Mouse (Mus musculus) megakaryocyte, adult 5-6 weeks (primary cell): ENCODE data around the gene Brms1l. TPM values are rescaled to one million over a fixed set of nuclear protein-coding genes. Genes with fewer than 3 reads are reported as not detected.

ENCODE experiments used
- ATAC-seq: 2 replicates; pipeline ENCODE4 v1.8.0; 2016; ENCODE audit warnings: mild to moderate bottlenecking, inconsistent platforms; ENCODE audit not compliant: poor library complexity, severe bottlenecking
- total RNA-seq, 2 experiments: library from RNA; stranded (forward) in 1 of 2; stranded (reverse) in 1 of 2; fragments of 153-499, 151-499 nt in 1 of 2; fragments of 221-1000, 200-1000 nt in 1 of 2; gene quantifications; 2 replicates each; pipeline versions ENCODE4 v1.2.3 to v1.2.4; 2015 to 2017

Gene Brms1l
- total RNA-seq, 2 experiments from 2014 or later: 12.8 to 13.8 TPM

GRCm38 (mm10) chr12:55859409-55860349 is 23.6 kb downstream of the Brms1l start:
- ATAC-seq: no peak

- ATAC-seq: no peak
Measured at GRCm38 (mm10) chr12:55860631-55861030, 24.5 kb downstream of the Brms1l start.

- ATAC-seq: no peak
Measured at GRCm38 (mm10) chr12:55867738-55868137, 31.6 kb downstream of the Brms1l start.

GRCm38 (mm10) chr12:55869622-55870322 is 33.6 kb downstream of the Brms1l start:
- peak; percentile 63 for ATAC-seq

- ATAC-seq: no peak
Measured at GRCm38 (mm10) chr12:55885449-55885848, 49.3 kb downstream of the Brms1l start.

GRCm38 (mm10) chr12:55888570-55888969 is 52.4 kb downstream of the Brms1l start:
- ATAC-seq: no peak

- ATAC-seq: no peak
Measured at GRCm38 (mm10) chr12:55904801-55905200, 68.7 kb downstream of the Brms1l start.

GRCm38 (mm10) chr12:55912138-55912537 is 76.0 kb downstream of the Brms1l start:
- ATAC-seq: no peak

GRCm38 (mm10) chr12:55913201-55913600 is 77.1 kb downstream of the Brms1l start:
- no peak for ATAC-seq

- ATAC-seq: no peak
Measured at GRCm38 (mm10) chr12:55916250-55916649, 80.1 kb downstream of the Brms1l start.

- ATAC-seq: no peak
Measured at GRCm38 (mm10) chr12:55917020-55917419, 80.9 kb downstream of the Brms1l start.

Other genes with a start within 250 kb of the Brms1l start
- gene Insm2, start 236.9 kb upstream of the Brms1l start, total RNA-seq (2015): not detected in 2 replicates
- gene Insm2, start 236.9 kb upstream of the Brms1l start, total RNA-seq (2017): not detected in 2 replicates
- 33.7 and 39.3 TPM in 2 replicates for gene Ralgapa1, start 15.2 kb upstream of the Brms1l start, total RNA-seq (2015)
- 25.6 and 36.6 TPM in 2 replicates for gene Ralgapa1, start 15.2 kb upstream of the Brms1l start, total RNA-seq (2017)